Mouse (Mus musculus): ENCODE data around the gene Gm49318. TPM values are rescaled to one million over a fixed set of nuclear protein-coding genes. Genes with fewer than 3 reads are reported as not detected.

Gm49318 gene
- total RNA-seq, 4 experiments from 2014 or later, result not detected

Small RNAs within 50 kb of the gene (microRNA-seq; reads per million reads assigned to microRNA genes)
- gene Mir7084, result not detected

Other genes with a start within 250 kb of the Gm49318 start
- gene Angptl8, start 235.7 kb downstream of the Gm49318 start, total RNA-seq (2022), result not detected
- 1 to 10 TPM; 4.7 to 8.3 (median 5.2) TPM for gene Dock6, start 218.6 kb downstream of the Gm49318 start, total RNA-seq (2022)
- 1 to 10 TPM; 2.3 to 6.0 (median 2.9) TPM for gene Rab3d, start 153.1 kb downstream of the Gm49318 start, total RNA-seq (2022)
- gene Ccdc159, start 143.8 kb downstream of the Gm49318 start, total RNA-seq (2022), result under 1 TPM in 1 of 4 experiments, not detected in 3; 0.38 TPM
- 10 to 100 TPM; 11.1 to 13.9 (median 13.1) TPM for gene Tmem205, start 143.7 kb downstream of the Gm49318 start, total RNA-seq (2022)
- gene Plppr2, start 134.2 kb downstream of the Gm49318 start, total RNA-seq (2022), result 1 to 10 TPM in 1 of 4 experiments, under 1 TPM in 3; 0.36 to 1.1 (median 0.60) TPM
- gene Swsap1, start 115.5 kb downstream of the Gm49318 start, total RNA-seq (2022), result 1 to 10 TPM; 2.4 to 3.0 (median 2.7) TPM
- gene Epor, start 107.8 kb downstream of the Gm49318 start, total RNA-seq (2022), result under 1 TPM in 2 of 4 experiments, not detected in 2; 0.17 to 0.31 TPM
- under 1 TPM; 0.27 to 0.88 (median 0.63) TPM for gene Rgl3, start 81.8 kb downstream of the Gm49318 start, total RNA-seq (2022)
- not detected for gene Ccdc151, start 68.6 kb downstream of the Gm49318 start, total RNA-seq (2022)
- gene Prkcsh, start 68.5 kb downstream of the Gm49318 start, total RNA-seq (2022), result 10 to 100 TPM; 25.3 to 27.8 (median 26.4) TPM
- under 1 TPM in 1 of 4 experiments, not detected in 3; 0.08 TPM for gene Elavl3, start 19.2 kb downstream of the Gm49318 start, total RNA-seq (2022)
- 1 to 10 TPM; 3.2 to 5.8 (median 4.1) TPM for gene Zfp653, start 117 bp upstream of the Gm49318 start, total RNA-seq (2022)
- gene Ecsit, start 14.2 kb upstream of the Gm49318 start, total RNA-seq (2022), result 100 to 1,000 TPM in 1 of 4 experiments, 10 to 100 TPM in 3; 79.8 to 101 (median 93.0) TPM
- gene Cnn1, start 28.0 kb upstream of the Gm49318 start, total RNA-seq (2022), result 1 to 10 TPM; 1.7 to 4.9 (median 2.1) TPM
- 10 to 100 TPM; 37.2 to 44.8 (median 43.2) TPM for gene Elof1, start 45.9 kb upstream of the Gm49318 start, total RNA-seq (2022)
- gene Acp5, start 64.5 kb upstream of the Gm49318 start, total RNA-seq (2022), result 1 to 10 TPM in 2 of 4 experiments, under 1 TPM in 2; 0.17 to 2.9 (median 1.4) TPM
- 10 to 100 TPM; 30.6 to 39.5 (median 34.8) TPM for gene Pigyl, start 85.6 kb upstream of the Gm49318 start, total RNA-seq (2022)
- not detected for gene Zfp872, start 116.8 kb upstream of the Gm49318 start, total RNA-seq (2022)
- 1 to 10 TPM; 4.7 to 7.5 (median 6.8) TPM for gene Zfp809, start 154.5 kb upstream of the Gm49318 start, total RNA-seq (2022)
- not detected for gene Zfp599, start 188.6 kb upstream of the Gm49318 start, total RNA-seq (2022)
- under 1 TPM; 0.29 to 0.56 (median 0.43) TPM for gene Zfp810, start 236.4 kb upstream of the Gm49318 start, total RNA-seq (2022)